Mouse (Mus musculus) bone marrow, adult 2 months (tissue): ENCODE measurements around the gene Gm21981.

ENCODE experiments used
- CTCF ChIP-seq: fragments of 200-500 bp; IDR thresholded peaks from 2 replicates; pipeline ENCODE4 v1.5.1; 2011; ENCODE audit warnings: low read length, control low read depth; ENCODE audit not compliant: control insufficient read depth, insufficient read depth
- POLR2A ChIP-seq: fragments of 200-500 bp; IDR thresholded peaks from 2 replicates; pipeline ENCODE4 v1.6.1; 2011; ENCODE audit warnings: low read depth, mild to moderate bottlenecking, control low read depth, low read length, borderline replicate concordance; ENCODE audit not compliant: control insufficient read depth

DNA sequence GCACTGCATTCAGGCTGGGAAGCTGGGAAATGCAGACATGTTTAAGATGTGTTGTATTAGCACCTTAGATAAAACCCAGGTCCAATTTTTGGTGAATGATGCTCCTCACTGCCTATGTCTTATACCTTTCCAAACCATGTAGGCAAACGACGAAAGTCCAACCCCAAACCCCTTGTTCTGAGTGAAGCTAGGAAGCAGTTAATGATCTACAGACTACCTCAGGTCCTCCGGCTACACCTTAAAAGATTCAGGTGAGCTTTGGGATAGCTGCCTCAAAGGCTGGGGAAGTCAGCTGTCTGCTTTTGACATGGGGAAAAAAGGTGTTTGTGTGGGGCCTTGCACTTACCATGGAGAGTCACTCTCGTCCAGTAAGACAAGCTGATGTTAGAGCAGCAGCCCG, 15.6 kb downstream of the Gm21981 start:
- no peak for TF ChIP-seq POLR2A
- TF ChIP-seq CTCF: no peak
